Mouse (Mus musculus): ENCODE measurements at regions not wholly inside any gene's neighbourhood (a gene's known extent, or its start where the extent isn't known, plus 50 kb on each side); places are given as distances from the start of the nearest gene placed in this dataset.

DNA sequence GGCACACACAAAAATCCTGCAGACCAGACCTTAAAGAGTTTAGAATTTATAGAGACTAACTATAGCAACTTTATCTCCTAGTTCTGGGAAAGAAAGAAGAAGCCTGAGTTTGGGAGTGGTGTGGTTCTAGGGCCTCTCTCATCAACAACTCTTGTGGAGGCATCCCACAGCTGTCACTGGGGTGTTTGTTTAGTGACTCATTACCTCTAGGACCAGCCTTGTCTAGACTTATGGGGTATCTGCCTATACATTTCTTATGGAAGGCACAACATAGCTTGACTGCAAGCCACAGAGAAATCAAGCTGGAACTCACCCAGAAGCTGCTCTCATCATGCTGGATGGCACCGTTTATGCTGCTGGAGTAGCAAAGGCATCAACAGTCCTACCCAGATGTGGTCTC is 171.9 kb upstream of the Spaca1 start:
- intact Hi-C loops (cut with DNase I; ENCODE audit: low total_unique reads), result loop anchor here (10.0 kb wide), 1 partner anchor 297 kb away; the partner anchor contains the start of gene Cnr1
- no peak for DNase-seq

DNA sequence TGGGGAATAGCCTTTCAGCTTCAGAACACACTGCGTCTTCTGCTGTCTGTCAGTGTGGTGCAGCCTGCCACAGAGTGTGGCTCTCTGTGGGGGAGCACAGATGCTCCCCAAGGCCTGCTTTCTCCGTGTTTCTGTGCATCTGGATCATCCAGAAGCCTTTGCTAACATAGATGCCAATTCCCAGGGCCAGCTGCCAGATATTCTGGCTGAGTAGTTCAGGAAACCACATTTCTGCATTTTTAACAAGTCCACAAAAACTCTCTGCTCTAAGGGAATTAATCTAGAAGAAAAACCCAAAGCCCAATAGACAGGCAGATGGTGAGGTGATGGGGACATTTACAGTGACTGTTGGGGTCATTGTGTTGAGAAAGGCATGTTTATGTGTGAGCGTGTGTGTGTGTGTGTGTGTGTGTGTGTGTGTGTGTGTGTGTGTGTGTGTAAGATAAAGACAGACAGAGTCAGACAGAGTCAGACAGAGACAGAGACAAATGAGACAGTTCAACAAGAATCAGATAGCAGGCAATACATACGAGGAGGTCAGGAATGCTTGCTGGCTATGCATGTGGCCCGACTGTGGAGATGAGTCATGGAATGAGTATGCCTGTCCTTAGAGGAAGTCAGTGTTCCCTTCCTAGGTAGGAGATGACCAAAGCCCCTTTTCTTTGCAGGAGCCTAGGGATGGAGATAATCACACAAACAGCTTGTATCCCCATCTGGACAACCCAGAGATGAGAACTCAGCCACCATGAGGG is 176.3 kb upstream of the Spaca1 start:
- DNase-seq, result peak; percentile 50
- intact Hi-C loops (cut with DNase I; ENCODE audit: low total_unique reads), result loop anchor here (10.0 kb wide), 1 partner anchor 301 kb away; the partner anchor contains the start of gene Cnr1

DNA sequence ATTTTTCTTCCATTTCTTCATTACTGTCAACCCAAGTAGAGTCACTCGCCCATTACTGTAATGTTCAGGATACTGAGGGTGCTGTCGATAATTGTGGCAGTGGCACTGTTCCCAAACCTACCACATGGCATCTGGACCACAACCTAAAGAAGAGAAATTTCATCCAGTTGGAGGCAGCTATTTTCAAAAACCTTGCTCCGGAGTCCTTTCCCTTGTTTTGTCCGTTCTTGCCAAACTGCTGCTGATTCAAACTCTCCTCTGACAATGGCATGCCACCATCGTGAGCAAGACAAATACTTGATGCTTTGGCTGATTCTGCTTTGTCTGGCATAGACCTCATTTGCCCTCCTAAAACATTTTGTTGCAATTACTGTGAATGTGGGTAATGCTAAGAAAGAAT is 176.9 kb upstream of the Spaca1 start:
- intact Hi-C loops (cut with DNase I; ENCODE audit: low total_unique reads), result loop anchor here (10.0 kb wide), 1 partner anchor 302 kb away; the partner anchor contains the start of gene Cnr1
- no peak for DNase-seq

DNA sequence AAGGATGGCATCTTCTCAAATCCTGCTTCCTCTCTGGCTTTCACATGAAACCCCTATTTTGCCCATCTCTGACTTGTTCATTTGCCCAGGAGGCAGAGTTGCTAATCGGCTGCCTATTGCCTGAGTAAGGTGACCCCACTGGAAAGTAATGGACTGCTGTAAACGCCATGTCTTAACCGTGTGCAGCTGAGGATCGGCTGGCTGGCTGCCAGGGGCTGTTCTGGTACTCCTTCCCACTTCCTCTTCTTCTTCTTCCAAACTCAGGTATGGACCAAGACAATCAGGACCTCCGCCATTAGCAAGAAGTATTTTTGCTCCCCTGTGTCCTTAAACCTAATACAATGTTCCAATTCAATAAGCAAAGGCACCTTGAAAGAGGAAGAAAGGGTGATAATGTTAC is 177.6 kb upstream of the Spaca1 start:
- intact Hi-C loops (cut with DNase I; ENCODE audit: low total_unique reads), result loop anchor here (10.0 kb wide), 1 partner anchor 303 kb away; the partner anchor contains the start of gene Cnr1
- no peak for DNase-seq

DNA sequence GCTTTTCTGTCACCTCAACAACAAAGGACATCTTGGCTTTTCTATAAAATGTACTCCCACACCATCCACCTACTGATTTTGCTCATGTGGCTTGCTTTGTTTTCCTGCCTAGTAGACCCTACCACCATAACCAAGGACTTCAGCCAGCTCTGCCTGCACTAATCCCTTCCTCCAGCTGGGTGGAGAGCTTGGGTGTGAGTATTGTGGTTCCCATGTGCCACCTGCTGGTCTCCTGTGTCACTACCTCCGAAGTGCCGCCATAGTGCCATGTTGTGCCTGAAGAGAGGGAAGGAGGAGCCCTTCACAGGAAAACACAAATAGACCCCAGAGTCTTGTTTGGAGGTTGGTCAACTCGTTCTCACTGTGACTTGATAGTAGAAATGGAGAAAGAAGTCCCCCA is 181.3 kb upstream of the Spaca1 start:
- intact Hi-C loops (cut with DNase I; ENCODE audit: low total_unique reads), result loop anchor here (10.0 kb wide), 1 partner anchor 826 kb away; no protein-coding TSS in a partner anchor
- DNase-seq, result peak; percentile 33

DNA sequence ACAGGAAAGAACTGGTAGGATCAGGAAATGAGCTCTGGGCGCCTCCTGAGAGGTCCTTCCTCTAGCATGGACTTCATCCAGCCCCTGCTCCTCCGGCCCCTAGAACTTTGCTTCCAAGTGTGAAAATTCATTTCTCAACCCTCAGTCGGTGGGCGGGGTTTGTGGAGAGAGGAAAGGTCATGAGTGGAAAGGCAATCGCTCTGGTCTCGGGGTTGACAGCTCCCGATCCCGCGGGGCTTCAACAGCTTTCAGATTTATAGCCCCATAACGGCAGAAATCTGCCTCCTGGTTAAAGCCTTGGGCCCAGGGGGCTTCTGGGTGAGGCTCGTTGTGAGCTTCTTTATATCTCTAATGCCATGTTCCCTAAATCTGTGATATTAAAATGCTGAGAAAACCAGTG is 184.2 kb upstream of the Spaca1 start:
- no peak for DNase-seq
- intact Hi-C loops (cut with DNase I; ENCODE audit: low total_unique reads), result loop anchor here (10.0 kb wide), 1 partner anchor 829 kb away; no protein-coding TSS in a partner anchor

DNA sequence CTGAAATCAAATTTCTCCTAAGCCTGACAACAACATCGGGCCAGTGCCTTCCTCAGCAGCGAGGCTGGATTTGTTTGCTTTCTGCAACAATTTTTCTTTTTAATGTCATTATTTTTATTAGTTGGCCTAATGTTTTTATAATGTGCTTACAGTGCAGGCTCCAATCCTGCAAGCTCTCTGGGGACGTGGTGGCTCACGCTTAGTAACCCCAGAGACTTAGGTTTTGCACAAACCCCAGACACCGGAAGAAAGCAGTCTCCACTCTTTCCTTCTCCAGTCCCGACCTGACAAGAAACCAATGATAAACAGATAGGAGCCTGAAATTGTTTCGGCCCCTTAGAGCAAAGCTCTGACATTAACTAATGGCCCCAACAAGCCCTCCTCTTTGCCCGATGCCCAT is 184.7 kb upstream of the Spaca1 start:
- intact Hi-C loops (cut with DNase I; ENCODE audit: low total_unique reads), result loop anchor here (10.0 kb wide), 1 partner anchor 830 kb away; no protein-coding TSS in a partner anchor

DNA sequence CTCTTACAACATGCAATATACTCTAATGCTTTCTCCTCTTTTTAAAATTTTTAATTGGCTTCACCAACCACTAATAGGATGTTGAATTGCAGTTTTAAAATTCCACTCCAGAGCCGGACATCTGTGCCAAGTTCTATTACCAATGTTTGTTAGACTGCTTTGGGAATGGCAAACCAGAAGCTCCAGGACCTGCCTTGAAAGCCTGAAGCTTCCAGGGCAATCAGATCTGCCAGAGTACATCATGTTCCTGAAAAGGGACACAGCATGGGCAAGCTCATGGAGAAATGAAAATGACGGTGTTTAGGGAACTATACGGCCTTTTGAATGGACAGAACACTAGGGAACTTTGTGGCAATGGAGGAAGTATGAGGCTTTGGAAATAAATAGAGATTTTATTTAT is 187.8 kb upstream of the Spaca1 start:
- intact Hi-C loops (cut with DNase I; ENCODE audit: low total_unique reads), result loop anchor here (10.0 kb wide), 1 partner anchor 833 kb away; no protein-coding TSS in a partner anchor
- no peak for DNase-seq

More for the DNA sequence above, 184.7 kb upstream of the Spaca1 start:
- no peak for DNase-seq

DNA sequence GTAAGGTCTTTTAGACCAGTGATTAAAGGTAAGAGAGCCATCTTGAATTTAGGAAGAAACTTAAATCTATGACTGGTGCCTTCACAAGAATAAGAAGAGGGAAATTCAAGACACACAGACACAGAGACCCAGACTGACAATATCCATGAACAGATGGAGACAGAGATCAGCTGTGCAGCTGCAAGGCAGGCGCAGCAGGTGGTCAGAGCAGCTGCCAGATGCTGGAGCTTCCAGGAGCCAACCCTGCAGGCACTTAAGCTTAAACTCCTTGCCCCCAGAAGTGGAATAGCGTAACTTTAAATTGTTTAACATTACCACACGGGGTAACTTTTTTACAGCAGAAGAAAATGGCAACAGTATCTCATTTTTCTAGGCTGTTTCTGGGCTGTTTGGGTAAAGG is 189.6 kb upstream of the Spaca1 start:
- peak; percentile 21 for DNase-seq

DNA sequence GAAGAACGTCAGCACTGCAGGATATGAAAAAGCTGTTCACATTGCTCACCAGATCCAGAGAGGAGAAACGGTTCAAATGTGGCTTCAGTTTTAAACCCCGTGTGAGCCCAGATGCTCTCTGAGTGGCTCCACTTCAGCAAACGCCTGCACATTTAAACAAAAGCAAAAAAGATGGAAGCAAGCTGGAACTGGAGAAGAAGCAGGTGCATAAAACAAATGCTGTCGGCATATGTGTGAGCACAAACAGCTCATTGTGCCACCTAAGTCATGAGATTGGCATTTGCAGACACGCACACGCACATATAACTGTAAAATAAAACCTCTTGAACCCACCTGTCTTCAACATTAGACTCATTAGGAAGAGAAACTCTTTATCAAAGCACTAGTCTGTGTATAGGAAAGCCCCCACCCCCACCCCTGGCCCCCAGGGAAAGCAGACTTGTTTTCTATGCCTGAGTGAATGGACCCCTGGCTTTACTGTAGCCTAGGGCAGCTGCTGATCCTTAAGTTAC is 191.1 kb upstream of the Spaca1 start:
- intact Hi-C loops (cut with DNase I; ENCODE audit: low total_unique reads), result no loop called here
- no peak for DNase-seq

More for the DNA sequence above, 189.6 kb upstream of the Spaca1 start:
- intact Hi-C loops (cut with DNase I; ENCODE audit: low total_unique reads), result loop anchor here (10.0 kb wide), 1 partner anchor 835 kb away; no protein-coding TSS in a partner anchor

DNA sequence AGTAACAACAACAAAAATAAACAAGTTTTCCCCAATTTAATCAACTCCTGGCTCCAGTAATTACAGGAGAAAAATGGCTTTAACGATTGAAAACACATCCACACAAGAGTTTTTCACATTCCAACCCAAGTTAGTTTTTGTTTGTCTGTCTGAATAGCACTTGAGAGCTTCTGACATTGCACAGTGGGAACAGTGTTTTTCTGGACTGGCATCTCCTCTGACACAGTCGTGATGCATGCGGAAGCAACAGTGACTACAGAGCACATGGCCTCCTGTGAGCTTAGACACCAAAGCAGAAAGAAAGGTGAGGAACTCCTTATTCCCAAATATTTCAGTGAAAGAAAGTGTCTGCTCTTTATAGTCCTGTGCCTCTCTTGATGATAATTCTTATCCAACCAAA is 191.7 kb upstream of the Spaca1 start:
- intact Hi-C loops (cut with DNase I; ENCODE audit: low total_unique reads), result no loop called here
- DNase-seq, result no peak

DNA sequence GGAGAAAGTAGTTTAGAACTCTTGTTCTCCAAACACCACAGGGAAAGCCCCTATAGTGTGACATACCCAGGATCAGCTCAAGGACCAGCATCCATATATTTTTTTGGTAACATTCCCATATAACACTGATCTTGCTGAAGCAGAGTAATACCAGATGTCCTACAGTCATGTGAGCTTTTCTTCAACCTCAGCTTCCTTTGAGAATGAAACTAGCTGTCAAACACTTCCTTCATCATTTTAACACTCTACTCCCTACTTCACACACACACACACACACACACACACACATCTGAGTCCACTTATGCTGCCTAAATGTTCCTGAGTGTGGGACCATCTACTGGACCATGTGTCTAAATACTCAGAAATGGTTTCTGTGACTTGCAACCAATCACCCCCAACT is 209.5 kb upstream of the Spaca1 start:
- DNase-seq, result no peak
- intact Hi-C loops (cut with DNase I; ENCODE audit: low total_unique reads), result no loop called here

DNA sequence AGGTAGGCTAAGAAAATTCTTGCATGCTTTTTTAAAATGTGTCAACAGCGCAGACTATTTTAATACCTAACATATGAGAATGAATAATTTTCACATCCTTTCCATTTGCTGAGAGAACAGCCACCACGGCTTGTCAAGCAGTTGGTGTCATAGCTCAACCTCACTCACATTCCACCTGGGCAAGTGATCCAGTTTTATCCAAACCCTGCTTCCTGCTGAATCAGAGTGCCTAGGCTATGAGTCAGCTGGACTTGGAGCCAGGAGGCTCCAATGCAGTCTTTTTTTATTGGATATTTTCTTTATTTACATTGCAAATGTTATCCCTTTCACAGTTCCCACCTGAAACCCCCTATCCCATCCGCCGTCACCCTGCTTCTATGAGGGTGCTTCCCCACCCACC is 210.5 kb upstream of the Spaca1 start:
- DNase-seq, result no peak
- intact Hi-C loops (cut with DNase I; ENCODE audit: low total_unique reads), result no loop called here

DNA sequence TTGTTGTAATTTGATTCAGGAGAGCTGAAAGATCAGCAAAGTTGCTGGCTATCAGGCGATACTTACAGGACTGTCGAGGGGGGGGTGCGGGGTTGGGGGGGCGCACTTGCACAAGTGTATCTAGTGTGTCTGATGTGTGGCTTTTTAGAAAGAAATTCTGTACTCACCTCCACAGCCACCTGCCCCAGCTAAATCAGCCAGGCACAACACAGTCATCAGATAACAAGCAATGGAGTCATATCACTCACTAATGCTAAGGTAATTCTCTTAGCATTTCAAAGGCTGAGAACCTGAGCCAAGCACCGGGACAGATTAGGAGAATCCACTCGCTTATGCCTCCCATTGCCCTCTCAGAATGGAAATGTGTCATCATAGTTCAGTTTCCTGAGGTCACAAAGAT is 211.8 kb upstream of the Spaca1 start:
- intact Hi-C loops (cut with DNase I; ENCODE audit: low total_unique reads), result no loop called here
- DNase-seq, result no peak

DNA sequence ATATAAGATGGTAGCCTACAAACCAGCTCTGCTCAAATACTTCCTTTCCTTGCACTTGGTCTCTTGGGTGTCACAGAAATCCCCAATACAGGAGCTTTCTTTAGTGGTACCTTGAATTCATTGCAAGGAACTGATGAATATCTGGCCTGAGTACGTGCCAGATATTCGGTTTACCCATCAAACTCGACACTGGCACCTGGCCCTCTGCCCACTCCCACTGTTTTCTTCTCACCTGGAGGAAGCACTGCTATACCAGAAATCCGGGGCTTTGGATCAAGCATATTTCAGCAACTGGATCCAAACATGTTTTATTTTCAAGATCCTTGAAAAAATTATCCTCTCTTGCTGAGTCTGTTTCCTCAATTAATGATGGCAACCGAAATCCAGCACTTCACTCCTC is 214.4 kb upstream of the Spaca1 start:
- no peak for DNase-seq
- intact Hi-C loops (cut with DNase I; ENCODE audit: low total_unique reads), result no loop called here

DNA sequence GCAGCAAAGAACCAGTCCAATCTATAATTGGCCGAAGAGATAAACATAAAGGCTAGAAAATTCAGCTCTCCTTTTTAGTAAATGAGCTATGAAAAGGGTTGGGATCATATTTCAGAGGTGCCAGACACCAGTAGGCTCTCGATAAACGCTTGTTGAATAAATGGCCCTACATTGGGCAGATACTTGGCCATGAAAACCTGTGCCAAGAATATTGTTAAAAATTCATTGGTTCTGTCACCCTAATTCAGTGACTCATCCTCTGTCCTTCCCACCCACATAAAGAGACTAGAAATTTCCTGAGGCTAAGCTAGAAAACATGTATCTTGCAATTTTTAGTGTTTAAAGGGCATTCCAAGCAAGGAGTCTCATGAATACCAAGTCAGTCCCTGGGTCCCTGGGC is 224.3 kb upstream of the Spaca1 start:
- intact Hi-C loops (cut with DNase I; ENCODE audit: low total_unique reads), result no loop called here
- DNase-seq, result no peak

DNA sequence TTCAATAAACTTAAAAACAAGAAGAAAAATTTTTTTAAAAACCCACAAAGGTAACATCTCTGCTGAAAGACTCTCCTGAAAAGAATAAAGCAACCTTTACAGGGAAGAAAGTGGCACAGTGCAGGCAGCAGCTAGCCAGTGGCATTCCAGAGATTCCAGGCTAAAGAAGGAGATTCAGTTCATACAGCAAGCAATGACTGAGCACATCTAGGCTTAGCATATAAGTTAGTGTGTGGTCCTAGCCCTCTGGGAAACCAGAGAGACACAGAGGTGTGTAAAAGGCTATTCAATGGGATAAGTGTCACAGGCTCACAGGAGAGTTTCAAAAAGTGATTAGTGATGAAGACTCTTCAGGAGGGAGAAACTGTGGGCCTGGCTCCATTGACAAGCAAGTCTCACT is 225.4 kb upstream of the Spaca1 start:
- intact Hi-C loops (cut with DNase I; ENCODE audit: low total_unique reads), result no loop called here
- DNase-seq, result no peak

DNA sequence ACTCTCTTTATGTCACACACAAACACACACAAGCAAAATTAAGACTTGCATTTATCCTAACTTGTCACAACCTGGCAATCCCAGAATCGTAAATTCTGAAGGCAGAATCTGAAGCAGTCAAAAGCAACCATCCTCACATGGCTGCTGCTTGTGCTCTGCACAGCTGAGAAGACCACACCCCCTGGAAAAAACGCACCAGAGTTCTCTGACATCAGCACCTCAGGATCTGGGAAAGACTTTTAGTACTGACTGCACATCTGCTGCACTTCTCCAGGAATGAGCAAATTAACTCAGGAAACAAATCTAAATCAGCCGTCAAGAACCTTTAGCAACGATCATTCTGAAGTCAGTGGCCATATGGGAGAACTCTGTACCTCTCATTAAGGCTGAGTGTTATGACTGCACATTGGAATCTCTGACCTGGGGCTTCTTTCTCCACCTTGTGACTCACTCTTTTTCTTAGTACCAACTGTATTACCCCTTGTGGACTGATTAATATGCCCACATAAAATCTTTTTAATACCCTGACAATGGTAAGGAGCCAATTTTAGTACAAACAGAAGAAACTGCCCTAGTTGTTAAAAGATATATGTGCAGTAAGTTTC is 248.1 kb upstream of the Akirin2 start:
- intact Hi-C loops (cut with DNase I; ENCODE audit: low total_unique reads), result no loop called here
- no peak for DNase-seq

DNA sequence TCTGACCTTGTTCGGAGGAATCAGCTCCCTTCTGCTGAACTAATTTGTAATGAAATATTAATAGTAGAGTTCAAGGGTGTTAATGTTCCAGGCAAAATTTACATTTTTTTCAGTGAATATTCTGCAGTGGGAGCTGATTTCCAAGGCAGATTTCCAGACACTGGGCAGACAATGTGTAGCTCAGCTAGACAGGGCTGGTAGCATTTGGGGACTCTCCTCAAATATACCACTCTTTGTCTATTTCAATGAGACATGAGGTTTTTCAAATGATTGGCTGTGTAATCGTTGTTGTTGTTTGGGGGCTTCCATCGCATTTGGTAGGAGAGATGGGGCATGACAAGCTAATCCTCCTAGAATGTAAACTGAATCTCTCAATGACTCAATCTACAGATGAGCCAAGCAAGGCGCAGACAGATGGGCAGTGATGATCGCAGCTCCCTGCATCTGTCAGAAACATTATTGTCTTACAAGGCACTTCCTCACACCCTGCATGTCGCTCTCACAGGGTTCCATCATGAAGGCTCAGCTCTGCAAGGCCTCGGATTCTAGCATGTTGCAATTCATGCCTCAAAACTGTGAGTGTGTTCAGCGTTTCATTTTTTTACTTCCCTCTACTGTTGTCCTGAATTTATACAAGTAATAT is 241.7 kb upstream of the Akirin2 start:
- DNase-seq, result no peak
- intact Hi-C loops (cut with DNase I; ENCODE audit: low total_unique reads), result no loop called here

DNA sequence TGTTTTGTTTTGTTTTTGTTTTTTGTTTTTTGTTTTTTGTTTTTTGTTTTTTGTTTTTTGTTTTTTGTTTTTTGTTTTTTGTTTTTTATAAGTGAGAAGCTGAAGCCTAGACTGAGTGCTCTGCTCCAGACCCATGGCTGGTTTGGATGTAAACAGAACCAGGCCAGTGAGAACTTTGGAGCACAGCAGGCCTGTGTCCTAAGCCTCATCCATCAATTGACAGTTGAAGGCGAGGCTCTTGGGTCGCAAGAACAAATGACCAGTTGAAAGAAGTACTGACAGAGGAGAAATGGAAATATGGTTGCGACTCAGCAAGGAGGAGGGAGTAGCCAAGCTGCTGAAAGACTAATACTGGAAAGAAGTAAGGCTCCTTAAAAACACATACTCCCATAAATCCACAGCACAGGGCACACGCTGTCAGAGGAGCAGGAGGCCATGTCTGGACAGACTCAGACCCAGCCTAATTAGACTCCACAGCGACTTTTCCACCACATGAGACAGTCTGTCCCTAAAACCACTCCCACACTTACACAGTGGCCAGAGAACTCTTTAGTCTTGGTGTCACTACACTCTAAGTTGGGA is 240.6 kb upstream of the Akirin2 start:
- no peak for DNase-seq
- intact Hi-C loops (cut with DNase I; ENCODE audit: low total_unique reads), result no loop called here
